Mouse (Mus musculus) frontal cortex, postnatal 36 days (tissue): ENCODE data around the gene Erich6b.
A peak's percentile ranks its signal among the peaks of the same experiment; 100 is the strongest.

ENCODE experiments used
- DNase-seq, 2 experiments: peaks; one replicate each; pipeline ENCODE4 v3.0.0; 2022; ENCODE audit warnings: low spot score in 2 of 2

Gene Erich6b

GRCm38 (mm10) chr14:75706647-75707046 lies 64.6 kb downstream of the Erich6b start:
- no peak for DNase-seq

GRCm38 (mm10) chr14:75707771-75708170 lies 65.7 kb downstream of the Erich6b start:
- no peak for DNase-seq

GRCm38 (mm10) chr14:75708986-75709385 lies 66.9 kb downstream of the Erich6b start:
- no peak for DNase-seq

- DNase-seq, result no peak
These were observed 69.7 kb downstream of the Erich6b start for GRCm38 (mm10) chr14:75711731-75712130.

GRCm38 (mm10) chr14:75712687-75713086 lies 70.6 kb downstream of the Erich6b start:
- DNase-seq, result peak in 1 of 2 experiments; percentile 15

GRCm38 (mm10) chr14:75713661-75714060 lies 71.6 kb downstream of the Erich6b start:
- DNase-seq, result no peak

GRCm38 (mm10) chr14:75716410-75716809 lies 74.4 kb downstream of the Erich6b start:
- no peak for DNase-seq
